Mouse (Mus musculus): ENCODE results near the gene Mrpl2. TPM values are rescaled to one million over a fixed set of nuclear protein-coding genes. Genes with fewer than 3 reads are reported as not detected.

Mrpl2 gene
- polyA plus RNA-seq, 1 experiment from 2014 or later, result 94.8 TPM

GRCm38 (mm10) chr17:46648436-46648835, 2.4 kb downstream of the Mrpl2 start:
- Histone ChIP-seq H3K27ac (ENCODE audit: low read depth, low read length) (no peak overlapping the region), H3K9me3 (ENCODE audit: control insufficient read depth, low read length) (no peaks in the 10 kb centered on the region), H3K9ac (ENCODE audit: low read depth, low read length) (no peak overlapping the region), H3K4me1 (replicated peaks; ENCODE audit: control insufficient read depth, insufficient read depth, low read length) (peaks cover 12% of the 10 kb centered on the region; the same call in 1 of the 2 replicates), H3K27me3 (ENCODE audit: control insufficient read depth, insufficient read depth, low read length) (no peaks in the 10 kb centered on the region), H3K4me3 (ENCODE audit: low read depth, low read length) (no peak overlapping the region), H3K36me3 (ENCODE audit: control insufficient read depth, insufficient read depth, low read length) (0 out of 2 replicates have a peak, but pooled peaks cover 3% of the 10 kb centered on the region), H3K4me2 (replicated peaks; ENCODE audit: low read depth, low read length) (no peak overlapping the region)
- DNase-seq (ENCODE audit: low spot score) (no peak), ATAC-seq (ENCODE audit: low FRiP score) (no peak)
- 94% methylated on average over 9 of the region's 9 CpGs for WGBS

- WGBS, result 42% methylated on average over 15 of the region's 15 CpGs
- Histone ChIP-seq H3K4me3 (ENCODE audit: low read depth, low read length) (peak overlapping the region; percentile 67), H3K27ac (ENCODE audit: low read depth, low read length) (peak overlapping the region; percentile 93), H3K4me2 (replicated peaks; ENCODE audit: low read depth, low read length) (peak overlapping the region; percentile 91), H3K36me3 (ENCODE audit: control insufficient read depth, insufficient read depth, low read length) (peaks cover 12% of the 10 kb centered on the region), H3K9ac (ENCODE audit: low read depth, low read length) (peak overlapping the region; percentile 92), H3K27me3 (ENCODE audit: control insufficient read depth, insufficient read depth, low read length) (no peaks in the 10 kb centered on the region), H3K9me3 (ENCODE audit: control insufficient read depth, low read length) (no peaks in the 10 kb centered on the region), H3K4me1 (replicated peaks; ENCODE audit: control insufficient read depth, insufficient read depth, low read length) (peaks cover 12% of the 10 kb centered on the region; the same call in 1 of the 2 replicates)
- ATAC-seq (ENCODE audit: low FRiP score), result no peak
- DNase-seq (ENCODE audit: low spot score), result no peak
Measured at GRCm38 (mm10) chr17:46649811-46650210, 3.8 kb downstream of the Mrpl2 start.

- DNase-seq (ENCODE audit: low spot score) (peak; percentile 93), ATAC-seq (ENCODE audit: low FRiP score) (peak; percentile 93)
- Histone ChIP-seq H3K4me2 (replicated peaks; ENCODE audit: low read depth, low read length) (peak within 1 kb of the TSS; percentile 91), H3K4me3 (ENCODE audit: low read depth, low read length) (peak within 1 kb of the TSS; percentile 67), H3K4me1 (replicated peaks; ENCODE audit: control insufficient read depth, insufficient read depth, low read length) (peaks cover 12% of the 10 kb centered on the region; the same call in 1 of the 2 replicates), H3K27me3 (ENCODE audit: control insufficient read depth, insufficient read depth, low read length) (no peaks in the 10 kb centered on the region), H3K36me3 (ENCODE audit: control insufficient read depth, insufficient read depth, low read length) (peaks cover 12% of the 10 kb centered on the region), H3K27ac (ENCODE audit: low read depth, low read length) (peak within 1 kb of the TSS; percentile 93), H3K9me3 (ENCODE audit: control insufficient read depth, low read length) (no peaks in the 10 kb centered on the region), H3K9ac (ENCODE audit: low read depth, low read length) (peak within 1 kb of the TSS; percentile 92)
- under 1% methylated on average over 49 of the region's 58 CpGs for WGBS
Measured at GRCm38 (mm10) chr17:46650232-46651031, 4.4 kb downstream of the Mrpl2 start, which contains the start of gene Cul7. Cul7 (plus strand) TSS chr17:46650337.

DNA sequence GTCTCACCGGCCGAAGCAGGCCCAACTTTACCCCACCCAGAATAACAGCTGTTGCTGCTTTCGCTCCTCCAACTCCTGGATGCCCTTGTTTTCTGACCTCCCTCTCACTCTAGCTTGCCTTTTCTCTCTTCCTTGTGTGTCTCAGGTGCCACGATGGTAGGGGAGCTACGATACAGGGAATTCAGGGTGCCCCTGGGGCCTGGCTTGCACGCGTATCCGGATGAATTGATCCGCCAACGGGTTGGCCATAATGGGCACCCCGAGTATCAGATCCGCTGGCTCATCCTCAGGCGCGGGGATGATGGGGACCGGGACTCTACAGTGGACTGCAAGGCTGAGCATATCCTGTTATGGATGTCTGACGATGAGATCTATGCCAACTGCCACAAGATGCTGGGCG, 5.3 kb downstream of the Mrpl2 start:
- H3K9ac ChIP-seq (ENCODE audit: low read depth, low read length), result peak overlapping the region; percentile 92
- peaks cover 16% of the 10 kb centered on the region for H3K36me3 ChIP-seq (ENCODE audit: control insufficient read depth, insufficient read depth, low read length)
- H3K27ac ChIP-seq (ENCODE audit: low read depth, low read length), result peak overlapping the region; percentile 93; the same call in 1 of the 2 replicates
- no peaks in the 10 kb centered on the region for H3K27me3 ChIP-seq (ENCODE audit: control insufficient read depth, insufficient read depth, low read length)
- H3K4me2 ChIP-seq (replicated peaks; ENCODE audit: low read depth, low read length), result peak overlapping the region; percentile 91
- H3K9me3 ChIP-seq (ENCODE audit: control insufficient read depth, low read length), result no peaks in the 10 kb centered on the region
- 79% methylated on average over 17 of the region's 17 CpGs for WGBS
- H3K4me3 ChIP-seq (ENCODE audit: low read depth, low read length), result peak overlapping the region; percentile 67
- peaks cover 12% of the 10 kb centered on the region; the same call in 1 of the 2 replicates for H3K4me1 ChIP-seq (replicated peaks; ENCODE audit: control insufficient read depth, insufficient read depth, low read length)
- ATAC-seq (ENCODE audit: low FRiP score) (no peak), DNase-seq (ENCODE audit: low spot score) (no peak)

- ATAC-seq (ENCODE audit: low FRiP score), result no peak
- H3K27ac ChIP-seq (ENCODE audit: low read depth, low read length), result no peak overlapping the region
Measured at GRCm38 (mm10) chr17:46651755-46652547, 5.9 kb downstream of the Mrpl2 start.

DNA sequence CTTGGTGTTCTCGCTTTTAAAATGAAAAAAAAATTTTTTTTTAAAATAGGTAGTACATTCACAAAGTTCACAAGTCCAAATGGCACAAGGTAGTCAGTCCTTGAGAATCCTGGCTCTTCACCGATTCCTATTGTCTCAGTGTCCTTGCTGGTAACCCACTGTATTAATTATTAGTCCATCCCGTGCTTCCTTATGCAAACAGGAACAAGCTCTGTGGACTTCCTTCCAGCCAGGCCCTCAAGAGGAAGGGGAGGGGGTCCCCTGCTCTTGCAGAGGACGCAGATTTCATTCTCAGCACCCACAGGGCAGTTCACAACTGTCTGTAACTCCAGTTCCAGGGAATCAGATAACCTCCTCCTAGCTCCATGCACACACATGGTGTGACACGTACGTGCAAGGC, 10.0 kb downstream of the Mrpl2 start:
- Histone ChIP-seq H3K27ac (ENCODE audit: low read depth, low read length) (no peak overlapping the region), H3K9me3 (ENCODE audit: control insufficient read depth, low read length) (no peaks in the 10 kb centered on the region), H3K36me3 (ENCODE audit: control insufficient read depth, insufficient read depth, low read length) (peaks cover 31% of the 10 kb centered on the region), H3K4me3 (ENCODE audit: low read depth, low read length) (no peak overlapping the region), H3K27me3 (ENCODE audit: control insufficient read depth, insufficient read depth, low read length) (no peaks in the 10 kb centered on the region), H3K4me2 (replicated peaks; ENCODE audit: low read depth, low read length) (no peak overlapping the region), H3K9ac (ENCODE audit: low read depth, low read length) (no peak overlapping the region), H3K4me1 (replicated peaks; ENCODE audit: control insufficient read depth, insufficient read depth, low read length) (peaks cover 9% of the 10 kb centered on the region; the same call in 1 of the 2 replicates)
- DNase-seq (ENCODE audit: low spot score) (no peak), ATAC-seq (ENCODE audit: low FRiP score) (no peak)
- 85% methylated on average over 6 of the region's 6 CpGs for WGBS

More at GRCm38 (mm10) chr17:46651755-46652547, 5.9 kb downstream of the Mrpl2 start:
- no peaks in the 10 kb centered on the region for H3K27me3 ChIP-seq (ENCODE audit: control insufficient read depth, insufficient read depth, low read length)
- no peaks in the 10 kb centered on the region for H3K9me3 ChIP-seq (ENCODE audit: control insufficient read depth, low read length)
- H3K4me1 ChIP-seq (replicated peaks; ENCODE audit: control insufficient read depth, insufficient read depth, low read length), result peaks cover 12% of the 10 kb centered on the region; the same call in 1 of the 2 replicates
- H3K4me2 ChIP-seq (replicated peaks; ENCODE audit: low read depth, low read length), result peak overlapping the region; percentile 91
- WGBS, result 74% methylated on average over 20 of the region's 20 CpGs
- DNase-seq (ENCODE audit: low spot score), result no peak
- peaks cover 16% of the 10 kb centered on the region for H3K36me3 ChIP-seq (ENCODE audit: control insufficient read depth, insufficient read depth, low read length)
- H3K9ac ChIP-seq (ENCODE audit: low read depth, low read length), result peak overlapping the region; percentile 92
- peak overlapping the region; percentile 67; the same call in 1 of the 2 replicates for H3K4me3 ChIP-seq (ENCODE audit: low read depth, low read length)

GRCm38 (mm10) chr17:46661351-46661750, 15.3 kb downstream of the Mrpl2 start:
- Histone ChIP-seq H3K4me1 (replicated peaks; ENCODE audit: control insufficient read depth, insufficient read depth, low read length) (no peaks in the 10 kb centered on the region), H3K36me3 (ENCODE audit: control insufficient read depth, insufficient read depth, low read length) (peaks cover 24% of the 10 kb centered on the region), H3K27ac (ENCODE audit: low read depth, low read length) (no peak overlapping the region), H3K4me3 (ENCODE audit: low read depth, low read length) (no peak overlapping the region), H3K4me2 (replicated peaks; ENCODE audit: low read depth, low read length) (no peak overlapping the region), H3K9ac (ENCODE audit: low read depth, low read length) (no peak overlapping the region), H3K27me3 (ENCODE audit: control insufficient read depth, insufficient read depth, low read length) (no peaks in the 10 kb centered on the region), H3K9me3 (ENCODE audit: control insufficient read depth, low read length) (no peaks in the 10 kb centered on the region)
- DNase-seq (ENCODE audit: low spot score), result no peak
- no peak for ATAC-seq (ENCODE audit: low FRiP score)
- 96% methylated on average over 9 of the region's 9 CpGs for WGBS

DNA sequence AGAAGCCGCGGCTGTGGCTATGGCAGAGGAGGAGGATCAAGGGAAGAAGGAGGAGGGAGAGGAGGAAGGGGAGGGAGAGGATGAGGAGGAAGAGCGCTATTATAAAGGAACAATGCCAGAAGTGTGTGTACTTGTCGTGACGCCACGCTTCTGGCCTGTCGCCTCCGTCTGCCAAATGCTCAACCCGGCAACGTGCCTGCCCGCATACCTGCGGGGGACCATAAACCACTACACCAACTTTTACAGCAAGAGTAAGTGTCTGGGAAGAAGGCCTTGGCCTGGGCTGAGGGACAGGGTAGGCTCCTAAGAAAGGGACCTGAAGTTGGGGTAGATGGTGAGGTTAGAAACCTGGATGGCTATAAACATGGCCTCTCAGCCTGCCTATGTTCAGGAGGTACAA, 16.0 kb downstream of the Mrpl2 start:
- H3K36me3 ChIP-seq (ENCODE audit: control insufficient read depth, insufficient read depth, low read length), result peaks cover 24% of the 10 kb centered on the region
- H3K9ac ChIP-seq (ENCODE audit: low read depth, low read length), result no peak overlapping the region
- ATAC-seq (ENCODE audit: low FRiP score), result no peak
- H3K4me3 ChIP-seq (ENCODE audit: low read depth, low read length), result no peak overlapping the region
- no peak overlapping the region for H3K4me2 ChIP-seq (replicated peaks; ENCODE audit: low read depth, low read length)
- H3K27me3 ChIP-seq (ENCODE audit: control insufficient read depth, insufficient read depth, low read length), result no peaks in the 10 kb centered on the region
- no peaks in the 10 kb centered on the region for H3K4me1 ChIP-seq (replicated peaks; ENCODE audit: control insufficient read depth, insufficient read depth, low read length)
- no peak for DNase-seq (ENCODE audit: low spot score)
- 93% methylated on average over 12 of the region's 12 CpGs for WGBS
- no peaks in the 10 kb centered on the region for H3K9me3 ChIP-seq (ENCODE audit: control insufficient read depth, low read length)
- H3K27ac ChIP-seq (ENCODE audit: low read depth, low read length), result no peak overlapping the region

Measured in hindbrain, embryonic 11.5 days (tissue).